Mouse (Mus musculus): Measurements from ENCODE around the gene Lingo4. TPM values are rescaled to one million over a fixed set of nuclear protein-coding genes. Genes with fewer than 3 reads are reported as not detected.

The Lingo4 gene
- total and polyA plus RNA-seq, 3 experiments: not detected

GRCm38 (mm10) chr3:94373090-94373489 lies 25.2 kb upstream of the Lingo4 start:
- Histone ChIP-seq H3K9ac (ENCODE audit: control insufficient read depth, low read depth, low read length, poor library complexity, severe bottlenecking) (no peak overlapping the region), H3K79me2 (ENCODE audit: control insufficient read depth, insufficient read depth, low read length, poor library complexity) (no peaks in the 10 kb centered on the region), H3K4me3 (ENCODE audit: control insufficient read depth in 1 of 2, insufficient read depth in 1 of 2, low read depth in 2 of 2, low read length in 2 of 2) (no peak overlapping the region), H3K9me3 (replicated peaks; ENCODE audit: insufficient read depth, low read length) (no peaks in the 10 kb centered on the region), H3K4me1 (ENCODE audit: control insufficient read depth in 1 of 2, insufficient read depth in 2 of 2, low read length in 2 of 2) (peaks cover 0 to 4% of the 10 kb centered on the region in 2 experiments; a peak in 3 of 4 replicates), H3K27ac (ENCODE audit: control insufficient read depth, low read depth, low read length) (no peak overlapping the region), H3K36me3 (ENCODE audit: control insufficient read depth in 1 of 2, insufficient read depth in 2 of 2, low read length in 2 of 2) (peaks cover 0 to 6% of the 10 kb centered on the region in 2 experiments; a peak in 2 of 4 replicates), H3K27me3 (ENCODE audit: control insufficient read depth in 1 of 2, insufficient read depth in 2 of 2, low read length in 2 of 2) (no peaks in the 10 kb centered on the region)
- TF ChIP-seq GABPA (IDR thresholded peaks at IDR 0.05; ENCODE audit: low read depth, low read length): no peak
- TF ChIP-seq USF2 (IDR thresholded peaks at IDR 0.05; ENCODE audit: borderline replicate concordance in 1 of 2, insufficient read depth in 1 of 2, low read depth in 1 of 2, low read length in 2 of 2): no peak
- TF ChIP-seq MEF2A (IDR thresholded peaks at IDR 0.05; ENCODE audit: extremely low read depth, insufficient replicate concordance, low read depth, low read length, poor library complexity, severe bottlenecking): no peak
- TF ChIP-seq BHLHE40 (IDR thresholded peaks at IDR 0.05; ENCODE audit: borderline replicate concordance, low read depth, low read length): no peak
- TF ChIP-seq EP300 (IDR thresholded peaks at IDR 0.05; ENCODE audit: low read depth in 1 of 2, low read length in 2 of 2): no peak
- TF ChIP-seq GATA1 (IDR thresholded peaks at IDR 0.05; ENCODE audit: low read depth, low read length): no peak
- no peak for TF ChIP-seq MYC (IDR thresholded peaks at IDR 0.05; ENCODE audit: low read depth, low read length)
- no peak for TF ChIP-seq TBP (IDR thresholded peaks at IDR 0.05; ENCODE audit: low read depth, low read length)
- no peak for DNase-seq (ENCODE audit: low read depth, low spot score)

GRCm38 (mm10) chr3:94373597-94374011 lies 24.7 kb upstream of the Lingo4 start:
- Histone ChIP-seq H3K9ac (ENCODE audit: control insufficient read depth, low read depth, low read length, poor library complexity, severe bottlenecking) (no peak overlapping the region), H3K4me3 (ENCODE audit: control insufficient read depth in 1 of 2, insufficient read depth in 1 of 2, low read depth in 2 of 2, low read length in 2 of 2) (no peak overlapping the region), H3K27ac (ENCODE audit: control insufficient read depth, low read depth, low read length) (no peak overlapping the region), H3K36me3 (ENCODE audit: control insufficient read depth in 1 of 2, insufficient read depth in 2 of 2, low read length in 2 of 2) (peaks cover 0 to 6% of the 10 kb centered on the region in 2 experiments; a peak in 2 of 4 replicates), H3K27me3 (ENCODE audit: control insufficient read depth in 1 of 2, insufficient read depth in 2 of 2, low read length in 2 of 2) (no peaks in the 10 kb centered on the region; a peak in 1 of 4 replicates), H3K79me2 (ENCODE audit: control insufficient read depth, insufficient read depth, low read length, poor library complexity) (no peaks in the 10 kb centered on the region), H3K9me3 (replicated peaks; ENCODE audit: insufficient read depth, low read length) (no peaks in the 10 kb centered on the region), H3K4me1 (ENCODE audit: control insufficient read depth in 1 of 2, insufficient read depth in 2 of 2, low read length in 2 of 2) (peaks cover 0 to 4% of the 10 kb centered on the region in 2 experiments; a peak in 3 of 4 replicates)
- TF ChIP-seq CHD1 (IDR thresholded peaks at IDR 0.05; ENCODE audit: low read depth, low read length) (no peak), POLR2AphosphoS5 (IDR thresholded peaks at IDR 0.05; ENCODE audit: borderline replicate concordance, low read depth, low read length) (no peak), MEF2A (IDR thresholded peaks at IDR 0.05; ENCODE audit: extremely low read depth, insufficient replicate concordance, low read depth, low read length, poor library complexity, severe bottlenecking) (no peak), MAZ (IDR thresholded peaks at IDR 0.05; ENCODE audit: low read depth, low read length) (no peak), ZC3H11A (IDR thresholded peaks at IDR 0.05; ENCODE audit: low read depth, low read length) (no peak), TAL1 (IDR thresholded peaks at IDR 0.05; ENCODE audit: low read length) (no peak), UBTF (IDR thresholded peaks at IDR 0.05; ENCODE audit: borderline replicate concordance, insufficient read depth, low read depth, low read length) (no peak), HCFC1 (IDR thresholded peaks at IDR 0.05; ENCODE audit: low read depth, low read length) (no peak), ZNF384 (IDR thresholded peaks at IDR 0.05; ENCODE audit: low read depth, low read length) (no peak), MXI1 (IDR thresholded peaks at IDR 0.05; ENCODE audit: low read depth, low read length) (no peak), E2F4 (IDR thresholded peaks at IDR 0.05; ENCODE audit: borderline replicate concordance, low read depth, low read length) (no peak), SMC3 (IDR thresholded peaks at IDR 0.05; ENCODE audit: low read depth, low read length) (no peak), ELF1 (IDR thresholded peaks at IDR 0.05; ENCODE audit: low read depth, low read length) (no peak), NRF1 (IDR thresholded peaks at IDR 0.05; ENCODE audit: insufficient read depth, low read depth, low read length, poor library complexity, severe bottlenecking) (no peak), SIN3A (IDR thresholded peaks at IDR 0.05; ENCODE audit: low read length) (no peak)
- DNase-seq (ENCODE audit: low read depth, low spot score): no peak
